Mouse (Mus musculus) hematopoietic stem cell, adult 5-6 weeks (primary cell): ENCODE measurements around the gene Ebf1. TPM values are rescaled to one million over a fixed set of nuclear protein-coding genes. Genes with fewer than 3 reads are reported as not detected.

Experiments used
- ATAC-seq, 2 experiments: fragments of 125-278 bp in 1 of 2; replicated peaks in 1 of 2; 2 replicates each; pipeline ENCODE4 v1.8.0; 2016 to 2017; ENCODE audit warnings: inconsistent platforms in 2 of 2, mild to moderate bottlenecking in 2 of 2, moderate number of reproducible peaks in 2 of 2, low read depth in 1 of 2, moderate TSS enrichment in 1 of 2; ENCODE audit not compliant: low FRiP score in 2 of 2, poor library complexity in 2 of 2, severe bottlenecking in 2 of 2, insufficient read depth in 1 of 2, low TSS enrichment in 1 of 2
- total RNA-seq: library from RNA; stranded (forward); fragments of 172-1452, 232-1000 nt; gene quantifications from 2 replicates; pipeline ENCODE4 v1.2.3, GENCODE M21; 2017

Ebf1 gene
- total RNA-seq, 1 experiment from 2014 or later: not detected

DNA sequence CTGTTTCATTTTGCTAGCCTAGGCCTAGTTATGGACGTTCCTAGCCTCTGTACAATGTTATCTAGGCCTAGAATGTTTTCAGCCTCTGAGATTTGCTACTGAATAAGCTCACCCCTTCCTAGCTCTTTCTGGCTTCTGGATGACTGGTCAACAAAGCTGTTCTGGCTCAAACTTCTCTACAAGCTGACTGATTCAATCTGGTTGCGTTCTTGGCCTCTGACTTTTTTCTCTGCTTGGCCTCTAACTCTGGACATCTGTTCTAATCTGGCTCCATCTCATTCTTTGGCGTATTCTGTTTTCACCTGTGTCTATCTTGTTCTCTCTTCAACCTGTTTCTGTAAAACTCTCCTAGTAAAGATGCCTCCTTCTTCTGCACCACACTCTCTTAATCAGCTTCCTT, 400.4 kb downstream of the Ebf1 start:
- ATAC-seq: no peak

DNA sequence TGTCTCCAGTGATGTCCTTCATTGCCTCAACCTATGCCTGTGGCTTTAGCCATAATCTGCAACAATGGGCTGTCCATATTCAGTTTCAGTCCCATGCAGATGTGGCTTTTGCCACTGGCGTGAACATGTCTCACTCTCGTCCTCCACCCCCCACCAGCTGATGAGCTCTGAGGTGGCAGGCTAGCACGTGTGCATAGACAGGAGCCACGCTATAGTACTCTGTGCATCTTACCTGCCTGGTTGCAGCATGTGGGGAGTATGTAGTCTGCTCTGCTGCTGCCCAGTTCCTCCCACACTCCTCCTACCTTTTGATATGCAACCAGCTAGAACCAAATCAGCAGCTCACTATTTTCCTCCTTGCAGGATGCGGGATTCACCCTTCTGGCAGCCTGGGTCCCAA, 408.9 kb downstream of the Ebf1 start:
- ATAC-seq: no peak

DNA sequence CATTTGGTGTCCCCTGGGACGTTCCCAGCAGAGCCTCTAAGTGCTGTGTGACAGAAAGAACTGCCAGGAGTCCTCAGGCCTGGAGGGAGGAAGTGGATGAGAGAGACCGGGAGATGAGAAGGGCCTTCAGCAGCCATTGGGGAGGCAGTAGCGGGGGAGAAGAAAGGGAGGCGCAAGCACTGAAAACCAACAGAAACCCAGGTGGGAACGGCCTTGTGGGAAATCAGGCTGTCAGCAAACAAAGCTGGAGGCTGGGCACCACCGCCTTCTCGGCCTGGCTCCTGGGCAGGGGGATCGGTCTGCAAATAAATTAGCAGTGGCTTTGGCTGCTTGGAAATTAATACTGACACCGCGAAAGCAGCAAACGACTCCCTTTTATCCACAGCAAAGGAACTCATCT, 409.6 kb downstream of the Ebf1 start:
- ATAC-seq: no peak

DNA sequence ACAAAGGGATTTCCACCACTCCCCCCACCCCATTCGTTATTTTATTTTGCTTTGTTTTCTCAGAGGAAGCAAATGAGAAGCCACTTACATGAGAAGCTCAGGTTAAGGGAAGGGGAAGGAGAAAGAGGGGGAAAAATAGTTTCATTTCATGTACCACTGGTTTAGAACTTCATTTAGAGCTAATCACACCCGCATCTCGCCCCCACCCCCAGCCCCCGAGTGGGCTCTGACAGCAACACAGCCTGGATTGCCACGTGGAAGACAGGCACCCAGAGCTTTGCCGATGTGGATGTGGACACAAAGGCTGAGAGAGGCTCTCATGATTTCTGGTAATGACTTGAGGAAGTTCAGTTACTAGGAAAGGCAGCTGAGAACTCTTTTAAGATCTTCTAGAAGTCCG, 410.0 kb downstream of the Ebf1 start:
- ATAC-seq: no peak

DNA sequence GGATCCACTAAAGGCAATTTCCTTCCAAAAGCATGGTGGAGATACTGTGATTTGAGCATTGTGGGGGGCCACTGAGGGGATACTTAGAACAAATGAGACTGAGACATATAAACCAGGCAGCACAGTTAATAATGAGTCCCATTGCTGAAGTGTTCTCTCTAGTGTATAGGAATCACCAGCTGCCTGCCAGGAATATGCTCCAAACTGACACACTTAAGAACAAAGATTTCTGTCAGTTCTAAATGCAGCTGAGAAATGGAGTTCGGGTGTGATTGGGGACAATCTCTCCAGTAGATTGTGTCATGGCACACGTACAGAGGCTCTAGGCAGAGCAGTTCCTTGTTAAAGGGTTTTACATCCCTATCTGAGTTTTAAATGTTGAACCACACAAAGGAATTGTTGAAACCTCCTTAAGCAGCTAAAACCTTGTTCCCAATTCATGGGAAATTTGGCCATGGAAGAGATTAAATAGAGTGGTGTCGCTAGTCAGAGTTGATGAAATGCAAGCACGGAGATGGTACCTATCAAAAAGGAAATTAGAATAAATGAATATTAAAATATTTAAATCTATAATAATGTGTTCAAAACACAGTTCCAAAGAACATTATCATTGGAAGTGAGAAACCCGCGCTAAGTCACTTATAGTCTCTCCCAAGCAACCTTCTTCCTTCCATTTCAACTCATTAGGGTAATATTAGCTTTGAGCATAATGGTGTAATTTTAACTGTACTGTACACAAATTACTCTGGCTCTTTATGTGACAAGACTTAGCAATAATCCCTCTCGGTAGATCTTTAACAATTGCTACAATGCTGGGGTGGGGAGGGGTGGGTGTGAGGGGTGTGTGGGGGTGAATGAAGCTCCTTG, 438.9 kb downstream of the Ebf1 start:
- ATAC-seq: no peak

Other genes with a start within 250 kb of the Ebf1 start
- gene Il12b, start 217.3 kb upstream of the Ebf1 start, total RNA-seq: not detected in 2 replicates
- 11.6 and 13.4 TPM in 2 replicates for gene Ublcp1, start 146.8 kb upstream of the Ebf1 start, total RNA-seq
- gene Rnf145, start 98.4 kb upstream of the Ebf1 start, total RNA-seq: 44.7 and 46.5 TPM in 2 replicates